Mouse (Mus musculus) midbrain, embryonic 12.5 days (tissue): ENCODE results near the gene Cask. TPM values are rescaled to one million over a fixed set of nuclear protein-coding genes. Genes with fewer than 3 reads are reported as not detected.

Source experiments
- ATAC-seq: fragments of 200-750 bp; cut with Nextera tagmentation; 2 replicates; pipeline ENCODE4 v1.8.0; 2017; ENCODE audit warnings: low read depth, moderate TSS enrichment, moderate library complexity; ENCODE audit not compliant: low FRiP score
- H3K27ac ChIP-seq: fragments of 300-500 bp; sonication (generic); replicated peaks from 2 replicates; pipeline ENCODE4 v1.5.1; 2016; ENCODE audit warnings: mild to moderate bottlenecking
- H3K27me3 ChIP-seq: fragments of 300-500 bp; sonication (generic); 2 replicates; pipeline ENCODE4 v1.6.1; 2016; ENCODE audit warnings: mild to moderate bottlenecking
- H3K36me3 ChIP-seq: fragments of 300-500 bp; sonication (generic); 2 replicates; pipeline ENCODE4 v1.6.1; 2016
- H3K4me1 ChIP-seq: fragments of 300-500 bp; sonication (generic); 2 replicates; pipeline ENCODE4 v1.6.1; 2016
- H3K4me2 ChIP-seq: fragments of 300-500 bp; sonication (generic); replicated peaks from 2 replicates; pipeline ENCODE4 v1.6.1; 2016; ENCODE audit warnings: mild to moderate bottlenecking, moderate library complexity
- H3K4me3 ChIP-seq: fragments of 300-500 bp; sonication (generic); 2 replicates; pipeline ENCODE4 v1.5.1; 2016; ENCODE audit warnings: mild to moderate bottlenecking
- H3K9ac ChIP-seq: fragments of 300-500 bp; sonication (generic); replicated peaks from 2 replicates; pipeline ENCODE4 v1.6.1; 2016; ENCODE audit warnings: mild to moderate bottlenecking, moderate library complexity
- H3K9me3 ChIP-seq: fragments of 300-500 bp; sonication (generic); 2 replicates; pipeline ENCODE4 v1.6.1; 2016; ENCODE audit warnings: mild to moderate bottlenecking
- WGBS: fragments of 180-500 bp; shearing (Covaris S2); methylation state at CpG from one replicate; pipeline ENCODE4 v1.1.7; 2016; 5-methylcytosine and 5-hydroxymethylcytosine counted together
- polyA plus RNA-seq: library from polyadenylated mRNA; unstranded; fragments of >200 nt; fragmentation: Nextera tagmentation; extraction: Ambion mirVana; gene quantifications from 2 replicates; pipeline ENCODE4 v1.2.1, GENCODE M21; 2016

The Cask gene
- polyA plus RNA-seq, 1 experiment from 2014 or later = 23.5 TPM

DNA sequence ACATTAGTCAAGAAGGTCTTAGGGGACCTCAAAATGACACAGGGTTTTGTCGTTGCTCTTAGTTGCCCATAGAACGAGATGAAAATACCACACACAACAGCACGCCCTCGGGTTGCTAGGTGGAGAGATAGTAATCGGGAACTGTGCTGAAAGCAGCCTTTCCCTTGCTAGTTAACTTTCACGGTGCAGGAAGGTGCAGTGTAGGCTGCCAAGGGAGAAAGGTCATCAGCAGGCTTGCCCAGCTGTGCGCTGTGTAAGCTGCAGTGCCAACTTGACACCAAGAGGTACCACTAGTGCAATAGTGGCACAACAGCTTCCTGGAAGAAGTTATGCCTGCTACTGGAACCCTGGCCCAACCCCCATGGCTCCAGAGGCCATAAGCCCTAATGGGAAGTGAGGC, 346.8 kb downstream of the Cask start:
- H3K27ac ChIP-seq = no peak overlapping the region
- H3K27me3 ChIP-seq = peaks cover 4% of the 10 kb centered on the region; the same call in 1 of the 2 replicates
- H3K4me3 ChIP-seq = no peak overlapping the region
- no peaks in the 10 kb centered on the region for H3K36me3 ChIP-seq
- no peaks in the 10 kb centered on the region for H3K9me3 ChIP-seq
- ATAC-seq = no peak
- 90% methylated on average over 7 of the region's 7 CpGs for WGBS
- H3K9ac ChIP-seq = no peak overlapping the region
- no peaks in the 10 kb centered on the region for H3K4me1 ChIP-seq
- no peak overlapping the region for H3K4me2 ChIP-seq

DNA sequence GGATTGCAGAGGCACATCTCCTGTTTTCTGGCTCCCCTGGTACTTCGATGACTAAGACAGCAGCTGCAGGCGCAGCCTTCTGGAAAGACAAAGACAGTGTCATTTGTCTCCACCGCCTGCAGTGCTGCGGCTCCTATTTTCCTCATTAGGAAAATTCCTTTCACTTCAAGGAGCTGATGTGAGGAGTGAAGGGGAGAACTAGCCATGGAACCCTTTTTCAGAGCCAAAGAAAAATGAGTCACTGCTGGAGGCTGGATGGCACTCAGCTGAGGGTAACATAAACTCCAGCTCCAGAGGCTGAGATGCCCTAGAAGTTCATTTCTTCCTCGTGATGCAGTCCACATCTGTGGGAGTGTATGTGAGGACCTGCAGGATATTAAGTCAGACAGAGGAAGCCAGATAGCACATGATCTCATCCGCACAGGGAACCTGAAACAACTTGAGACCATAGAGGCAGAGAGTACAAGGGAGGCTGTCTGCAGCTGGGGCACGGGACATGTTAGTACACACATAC, 348.2 kb downstream of the Cask start:
- no peaks in the 10 kb centered on the region for H3K4me1 ChIP-seq
- no peaks in the 10 kb centered on the region for H3K36me3 ChIP-seq
- no peak overlapping the region for H3K4me2 ChIP-seq
- ATAC-seq = no peak
- no peaks in the 10 kb centered on the region for H3K9me3 ChIP-seq
- 52% methylated on average over 7 of the region's 7 CpGs for WGBS
- no peak overlapping the region for H3K9ac ChIP-seq
- 0 out of 2 replicates have a peak overlapping the region, but pooled peaks have one; percentile 20 for H3K27ac ChIP-seq
- no peak overlapping the region for H3K4me3 ChIP-seq
- H3K27me3 ChIP-seq = peaks cover 4% of the 10 kb centered on the region; the same call in 1 of the 2 replicates

- H3K4me3 ChIP-seq = no peak overlapping the region
- no peaks in the 10 kb centered on the region for H3K36me3 ChIP-seq
- H3K27me3 ChIP-seq = peaks cover 5% of the 10 kb centered on the region; the same call in 1 of the 2 replicates
- no peaks in the 10 kb centered on the region for H3K4me1 ChIP-seq
- no peak overlapping the region for H3K27ac ChIP-seq
- WGBS = 90% methylated on average over 4 of the region's 4 CpGs
- no peak overlapping the region for H3K9ac ChIP-seq
- no peak overlapping the region for H3K4me2 ChIP-seq
- no peaks in the 10 kb centered on the region for H3K9me3 ChIP-seq
- ATAC-seq = no peak
Measured at GRCm38 (mm10) chrX:13500284-13500683, 350.9 kb downstream of the Cask start.

DNA sequence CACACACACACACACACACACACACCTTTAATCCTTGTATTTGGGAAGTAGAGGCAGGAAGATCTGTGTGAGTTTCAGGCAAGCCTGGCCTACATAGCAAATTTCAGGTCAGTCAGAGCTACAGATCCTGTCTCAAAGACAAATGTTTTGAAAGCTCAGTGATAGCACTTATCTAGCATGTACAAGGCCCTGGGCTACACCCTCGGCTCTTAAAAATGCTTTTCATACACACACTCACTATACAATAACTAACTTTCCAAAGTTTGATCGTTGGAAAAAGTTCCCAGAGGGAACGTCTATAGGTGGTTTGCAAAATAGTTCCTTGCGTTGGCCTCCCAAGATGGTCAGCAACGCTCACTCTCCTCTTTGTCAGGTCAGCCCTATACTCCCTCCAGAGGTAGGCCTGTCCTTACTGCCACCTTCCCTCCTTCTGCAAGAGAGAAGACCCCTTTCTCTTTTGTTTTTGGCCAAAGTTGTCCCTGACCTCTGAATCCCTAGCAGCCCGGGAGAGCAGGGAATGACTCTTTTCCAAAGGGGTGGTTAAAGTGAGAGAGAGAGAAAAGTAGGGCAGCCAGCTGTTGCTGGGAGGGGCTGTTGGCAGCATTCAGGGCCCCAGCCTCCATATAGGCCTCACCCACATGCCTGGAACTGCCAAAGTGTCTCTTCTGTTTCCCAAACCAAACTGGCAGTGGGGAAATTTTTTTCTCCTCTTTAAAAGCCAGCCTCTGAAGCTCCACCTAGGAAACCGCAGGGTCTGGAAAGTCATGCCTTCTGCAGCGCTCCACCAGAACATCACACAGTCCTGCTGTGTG, 356.1 kb downstream of the Cask start:
- Histone ChIP-seq H3K4me2 (no peak overlapping the region), H3K4me3 (no peak overlapping the region), H3K27ac (no peak overlapping the region), H3K36me3 (no peaks in the 10 kb centered on the region), H3K9ac (no peak overlapping the region), H3K4me1 (no peaks in the 10 kb centered on the region), H3K27me3 (peaks cover 7% of the 10 kb centered on the region; the same call in 1 of the 2 replicates), H3K9me3 (no peaks in the 10 kb centered on the region)
- no peak for ATAC-seq
- 85% methylated on average over 8 of the region's 8 CpGs for WGBS

GRCm38 (mm10) chrX:13492922-13493321, 358.2 kb downstream of the Cask start:
- Histone ChIP-seq H3K9me3 (no peaks in the 10 kb centered on the region), H3K4me1 (no peaks in the 10 kb centered on the region), H3K4me2 (no peak overlapping the region), H3K4me3 (no peak overlapping the region), H3K27ac (no peak overlapping the region), H3K27me3 (peaks cover 7% of the 10 kb centered on the region; the same call in 1 of the 2 replicates), H3K36me3 (no peaks in the 10 kb centered on the region), H3K9ac (no peak overlapping the region)
- ATAC-seq = no peak

DNA sequence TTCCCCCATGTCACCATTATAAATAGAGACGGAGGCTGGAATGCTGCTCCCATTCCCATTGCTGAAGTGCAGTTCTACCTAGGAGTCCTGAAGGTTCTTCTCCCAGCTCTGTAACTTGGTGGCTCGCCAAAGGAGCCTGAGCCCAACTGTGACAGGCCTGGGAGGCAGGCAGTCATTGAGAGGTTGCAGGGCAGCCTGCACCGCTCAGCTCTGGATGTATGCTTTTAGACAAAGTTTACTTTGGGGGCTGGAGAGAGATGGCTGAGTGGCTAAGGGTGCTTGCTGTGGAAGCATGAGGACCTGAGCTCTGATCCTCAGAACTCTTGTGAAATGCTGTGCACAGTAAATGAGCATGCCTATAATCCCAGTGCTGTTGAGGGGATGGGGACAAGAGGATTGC, 360.2 kb downstream of the Cask start:
- H3K27ac ChIP-seq = no peak overlapping the region
- H3K9ac ChIP-seq = no peak overlapping the region
- no peaks in the 10 kb centered on the region for H3K4me1 ChIP-seq
- H3K4me2 ChIP-seq = no peak overlapping the region
- no peak overlapping the region for H3K4me3 ChIP-seq
- 71% methylated on average over 3 of the region's 3 CpGs for WGBS
- peaks cover 5% of the 10 kb centered on the region; the same call in 1 of the 2 replicates for H3K9me3 ChIP-seq
- peaks cover 19% of the 10 kb centered on the region for H3K27me3 ChIP-seq
- no peak for ATAC-seq
- no peaks in the 10 kb centered on the region for H3K36me3 ChIP-seq

DNA sequence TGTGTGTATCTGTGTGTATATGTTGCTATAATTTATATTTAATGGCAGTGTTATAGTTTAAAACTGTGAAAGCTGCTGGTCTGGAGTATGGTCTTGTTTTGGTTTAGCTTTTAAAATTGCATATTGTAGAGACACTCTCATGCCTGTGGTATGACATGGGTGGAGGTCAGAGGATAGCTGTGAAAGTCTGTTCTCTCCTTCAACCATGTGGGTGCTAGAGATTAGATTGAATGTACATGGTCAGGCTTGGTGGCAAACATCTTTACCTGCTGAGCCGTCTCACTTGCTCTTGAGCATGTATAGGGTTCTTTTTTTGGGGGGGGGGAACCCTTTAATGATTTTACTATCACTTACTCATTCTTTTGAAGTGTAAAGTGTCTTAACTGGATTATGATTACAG, 361.4 kb downstream of the Cask start:
- Histone ChIP-seq H3K27me3 (peaks cover 20% of the 10 kb centered on the region), H3K4me3 (no peak overlapping the region), H3K27ac (no peak overlapping the region), H3K9ac (no peak overlapping the region), H3K4me1 (no peaks in the 10 kb centered on the region), H3K9me3 (peaks cover 5% of the 10 kb centered on the region; the same call in 1 of the 2 replicates), H3K36me3 (no peaks in the 10 kb centered on the region), H3K4me2 (no peak overlapping the region)
- 88% methylated on average over 1 of the region's 1 CpGs for WGBS
- ATAC-seq = no peak

- ATAC-seq = no peak
- WGBS = 82% methylated on average over 3 of the region's 3 CpGs
Measured at GRCm38 (mm10) chrX:13489001-13489400, 362.2 kb downstream of the Cask start.

DNA sequence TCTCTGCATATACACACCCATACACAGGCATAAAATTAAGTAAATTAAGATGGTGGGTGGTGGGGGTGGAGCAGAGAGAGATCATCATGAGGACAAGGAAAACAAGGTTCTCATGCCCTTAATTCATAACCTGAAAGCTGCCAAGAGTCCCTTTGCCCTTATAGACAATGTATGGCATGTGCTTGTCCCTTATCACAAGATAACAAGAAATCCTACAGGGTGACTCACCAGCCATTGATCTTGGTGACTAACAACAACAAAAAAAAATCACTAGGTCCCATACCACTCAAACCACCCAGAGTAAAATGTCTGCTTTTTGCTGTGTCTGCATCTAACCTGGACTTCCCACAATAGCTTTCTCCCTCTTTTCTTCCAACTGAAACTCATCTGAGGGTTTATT, 366.7 kb downstream of the Cask start:
- no peak overlapping the region for H3K4me3 ChIP-seq
- H3K4me2 ChIP-seq = no peak overlapping the region
- no peaks in the 10 kb centered on the region for H3K36me3 ChIP-seq
- no peaks in the 10 kb centered on the region for H3K4me1 ChIP-seq
- peaks cover 5% of the 10 kb centered on the region; the same call in 1 of the 2 replicates for H3K9me3 ChIP-seq
- ATAC-seq = no peak
- H3K27ac ChIP-seq = no peak overlapping the region
- H3K9ac ChIP-seq = no peak overlapping the region
- peaks cover 20% of the 10 kb centered on the region for H3K27me3 ChIP-seq

More at GRCm38 (mm10) chrX:13489001-13489400, 362.2 kb downstream of the Cask start:
- H3K27ac ChIP-seq = no peak overlapping the region
- peaks cover 5% of the 10 kb centered on the region; the same call in 1 of the 2 replicates for H3K9me3 ChIP-seq
- no peak overlapping the region for H3K9ac ChIP-seq
- H3K4me1 ChIP-seq = no peaks in the 10 kb centered on the region
- H3K4me2 ChIP-seq = no peak overlapping the region
- H3K4me3 ChIP-seq = no peak overlapping the region
- peaks cover 20% of the 10 kb centered on the region for H3K27me3 ChIP-seq
- H3K36me3 ChIP-seq = no peaks in the 10 kb centered on the region

DNA sequence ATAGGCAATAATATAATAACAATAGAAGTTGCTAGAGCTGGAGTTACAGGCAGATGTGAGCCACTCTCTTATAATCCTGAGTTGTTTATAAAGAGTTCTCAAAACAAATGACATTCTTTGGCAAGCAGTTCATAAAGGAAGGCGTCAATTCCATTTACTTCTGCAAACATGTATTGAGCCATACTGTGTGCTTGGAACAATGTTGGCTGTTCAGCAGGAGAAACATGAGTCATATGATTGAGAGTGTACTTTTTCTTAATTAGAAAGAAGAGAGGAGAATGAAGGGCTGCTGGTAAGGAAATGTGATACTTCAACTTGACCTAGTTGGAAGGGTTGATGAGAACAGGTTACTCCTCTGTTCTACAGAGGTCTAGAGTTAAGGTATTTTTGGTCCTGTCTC, 368.6 kb downstream of the Cask start:
- Histone ChIP-seq H3K27me3 (peaks cover 24% of the 10 kb centered on the region), H3K9ac (no peak overlapping the region), H3K4me2 (no peak overlapping the region), H3K4me3 (no peak overlapping the region), H3K27ac (no peak overlapping the region), H3K9me3 (peaks cover 5% of the 10 kb centered on the region; the same call in 1 of the 2 replicates), H3K4me1 (no peaks in the 10 kb centered on the region), H3K36me3 (no peaks in the 10 kb centered on the region)
- no peak for ATAC-seq
- WGBS = 84% methylated on average over 1 of the region's 1 CpGs

DNA sequence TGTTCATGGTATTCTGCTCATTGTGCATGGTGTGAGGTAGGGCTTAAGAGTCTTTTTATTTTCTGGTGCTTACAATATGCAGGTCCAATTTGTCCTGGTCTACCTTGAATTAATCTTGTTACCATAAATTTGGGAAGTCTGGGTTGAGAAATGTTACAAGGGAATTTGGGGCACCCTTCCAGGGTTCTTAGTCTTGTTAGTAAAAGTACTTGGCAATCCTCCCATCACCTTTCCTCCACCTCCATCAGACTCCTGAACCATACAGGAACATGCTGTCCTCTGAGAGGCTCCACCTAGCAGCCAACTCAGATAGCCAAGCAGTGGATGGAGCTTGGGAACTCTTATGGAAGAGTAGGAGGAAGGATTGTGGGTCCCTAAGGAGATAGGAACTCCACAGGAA, 371.6 kb downstream of the Cask start:
- Histone ChIP-seq H3K9ac (no peak overlapping the region), H3K27me3 (peaks cover 4% of the 10 kb centered on the region; the same call in 1 of the 2 replicates), H3K27ac (no peak overlapping the region), H3K9me3 (no peaks in the 10 kb centered on the region), H3K36me3 (no peaks in the 10 kb centered on the region), H3K4me3 (no peak overlapping the region), H3K4me2 (no peak overlapping the region), H3K4me1 (no peaks in the 10 kb centered on the region)
- ATAC-seq = no peak

- Histone ChIP-seq H3K27me3 (peaks cover 4% of the 10 kb centered on the region; the same call in 1 of the 2 replicates), H3K27ac (no peak overlapping the region), H3K9ac (no peak overlapping the region), H3K4me3 (no peak overlapping the region), H3K36me3 (no peaks in the 10 kb centered on the region), H3K4me1 (no peaks in the 10 kb centered on the region), H3K9me3 (no peaks in the 10 kb centered on the region), H3K4me2 (no peak overlapping the region)
- 71% methylated on average over 5 of the region's 5 CpGs for WGBS
- ATAC-seq = no peak
Measured at GRCm38 (mm10) chrX:13478298-13478697, 372.9 kb downstream of the Cask start.
